Mouse (Mus musculus): ENCODE data around the gene Myl7.

DNA sequence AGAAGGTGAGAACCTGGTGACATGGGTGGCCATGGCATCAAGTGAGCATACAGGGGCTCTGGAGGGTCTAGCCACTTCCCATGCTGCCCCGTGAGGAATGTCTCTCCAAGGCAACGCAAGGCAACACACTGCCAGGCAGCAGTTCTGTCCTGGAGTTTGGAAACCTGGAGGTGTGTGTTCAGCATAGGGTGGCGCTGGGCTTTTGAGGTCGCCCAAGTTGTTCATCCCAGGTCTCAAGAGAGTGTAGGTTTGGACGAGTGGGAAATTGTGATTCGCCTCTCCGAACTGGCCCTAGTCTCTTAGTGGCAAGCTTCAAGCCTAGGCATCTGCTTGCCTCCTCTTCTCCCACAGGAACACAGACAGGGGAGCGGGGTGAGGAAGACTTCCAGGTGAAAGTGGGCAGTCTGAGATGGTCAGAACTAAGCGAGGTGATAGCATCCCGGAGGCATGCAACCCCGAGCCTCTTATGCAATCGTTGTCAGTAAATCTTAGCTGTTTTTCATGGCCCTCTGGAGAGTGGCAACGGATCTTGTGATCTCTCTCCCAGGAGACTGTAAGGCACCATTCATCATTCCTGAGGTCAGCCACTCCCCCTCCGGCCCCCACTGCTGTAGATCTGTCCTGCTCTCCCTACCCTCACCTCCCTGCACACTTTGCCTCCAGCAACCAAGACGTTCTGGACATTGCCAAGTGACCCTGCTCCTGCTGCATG lies 36.0 kb downstream of the Myl7 start:
- TF ChIP-seq CTCF (IDR thresholded peaks at IDR 0.05; ENCODE audit: borderline replicate concordance, extremely low read depth, insufficient read depth, insufficient read length), result no peak
- no peak for TF ChIP-seq POLR2A (IDR thresholded peaks at IDR 0.05; ENCODE audit: borderline replicate concordance, extremely low read depth, insufficient read depth, insufficient read length, poor library complexity, severe bottlenecking)
